In the genomic region with DNA sequence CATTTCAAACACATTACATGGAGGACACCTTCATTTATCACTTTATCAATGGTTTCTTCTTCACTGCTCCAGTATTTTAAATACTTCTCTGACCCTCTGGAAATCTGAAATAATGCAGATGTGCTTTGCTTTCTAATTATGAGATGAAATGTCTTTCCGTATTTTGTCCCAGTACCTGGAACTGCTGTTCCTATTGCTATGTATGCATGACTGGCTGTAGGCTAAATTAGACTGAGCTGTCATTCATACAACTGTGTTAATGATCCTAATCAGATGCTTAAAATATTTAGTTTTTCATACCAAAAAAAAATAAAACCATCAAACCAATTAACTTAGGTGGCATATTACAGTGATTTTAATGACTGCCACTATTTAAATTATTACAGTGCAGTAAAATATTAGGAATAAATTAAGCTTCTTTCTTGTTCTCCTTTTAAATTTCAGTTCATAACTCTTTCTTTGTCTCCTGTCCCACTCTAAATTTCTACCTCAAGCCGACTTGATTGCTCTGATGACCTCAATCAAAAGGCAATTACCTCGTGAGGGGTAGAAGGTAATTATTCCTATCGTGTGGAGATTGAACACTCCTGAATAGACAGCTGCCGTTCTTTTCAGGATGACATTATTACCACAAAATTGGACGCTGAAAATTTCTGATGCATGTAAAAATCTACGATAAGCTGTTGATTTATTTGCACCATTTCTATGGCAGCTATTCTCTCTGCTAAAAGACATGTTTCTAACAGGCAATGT, we compare ENCODE assay signal across 24 mouse cellular contexts.
DNase-seq lines count a peak whose midpoint lies in the region; ATAC-seq and TF ChIP-seq lines count a peak whose summit lies in the region.
"Had no signal": no experiment of that assay in that cellular context is flagged by ENCODE, and none has a peak within 500 bp of the region (broad histone marks: within the 10 kb centered on the region; RNA-seq: fewer than 3 reads in every experiment).

No protein-coding gene starts in this region.

- DNase-seq in forebrain, embryonic 11.5 days (ENCODE audit: low spot score), result no peak
- DNase-seq in hindbrain, embryonic 11.5 days (ENCODE audit: low spot score), result no peak
- peak; percentile 5 for DNase-seq in midbrain, postnatal 0 days (ENCODE audit: low spot score)
- peak; percentile 70 for DNase-seq in brain, embryonic 14.5 days (ENCODE audit: low read depth)
- no peak for DNase-seq in heart, postnatal 36 days
- DNase-seq: adrenal gland, adult 8-10 months; adrenal gland, postnatal 36 days; B cell, adult 2 months; cerebellum, adult 11 months; cerebellum, adult 8-10 months; cerebellum, postnatal 14 days; embryo, embryonic 11 days; gastrocnemius, adult 2 months; gastrocnemius, postnatal 25 days; heart, postnatal 4 days had no signal

- no peaks in the 10 kb centered on the region for H3K36me3 ChIP-seq in forebrain, embryonic 11.5 days (ENCODE audit: control insufficient read depth, insufficient read depth, low read length)
- H3K36me3 ChIP-seq in forebrain, embryonic 16.5 days (ENCODE audit: control insufficient read depth, insufficient read depth), result no peaks in the 10 kb centered on the region
- no peaks in the 10 kb centered on the region for H3K36me3 ChIP-seq in hindbrain, embryonic 13.5 days
- H3K36me3 ChIP-seq in hindbrain, embryonic 11.5 days (ENCODE audit: control insufficient read depth, insufficient read depth, low read length), result no peaks in the 10 kb centered on the region
- no peaks in the 10 kb centered on the region for H3K36me3 ChIP-seq in midbrain, postnatal 0 days (ENCODE audit: insufficient read depth, low read length)
- H3K36me3 ChIP-seq in midbrain, embryonic 13.5 days, result no peaks in the 10 kb centered on the region
- H3K36me3 ChIP-seq: embryonic facial prominence, embryonic 15.5 days; G1E; heart, embryonic 13.5 days had no signal

- peak; percentile 52 for ATAC-seq in forebrain, embryonic 11.5 days (replicated peaks; ENCODE audit: low FRiP score)
- no peak for ATAC-seq in forebrain, embryonic 16.5 days
- peak; percentile 65; the same call in 1 of the 2 replicates for ATAC-seq in hindbrain, embryonic 13.5 days (ENCODE audit: low FRiP score)
- no peak; the same call in 1 of the 2 replicates for ATAC-seq in hindbrain, embryonic 11.5 days (ENCODE audit: low FRiP score)
- no peak for ATAC-seq in midbrain, postnatal 0 days (ENCODE audit: low FRiP score)
- ATAC-seq in midbrain, embryonic 13.5 days, result no peak
- ATAC-seq: CD4-positive, CD25-positive, alpha-beta regulatory T cell, adult 4 months; intestine, embryonic 16.5 days had no signal

- no peak overlapping the region for H3K4me2 ChIP-seq in forebrain, embryonic 11.5 days (ENCODE audit: low read depth, low read length, severe bottlenecking)
- H3K4me2 ChIP-seq in forebrain, embryonic 16.5 days (ENCODE audit: low read length), result no peak overlapping the region
- H3K4me2 ChIP-seq in hindbrain, embryonic 13.5 days, result no peak overlapping the region
- H3K4me2 ChIP-seq in hindbrain, embryonic 11.5 days (replicated peaks; ENCODE audit: low read depth, low read length), result no peak overlapping the region
- H3K4me2 ChIP-seq in midbrain, postnatal 0 days (ENCODE audit: low read depth, low read length, poor library complexity, severe bottlenecking), result no peak overlapping the region
- H3K4me2 ChIP-seq in midbrain, embryonic 13.5 days (replicated peaks), result no peak overlapping the region
- H3K4me2 ChIP-seq: embryonic facial prominence, embryonic 15.5 days; heart, embryonic 13.5 days had no signal

- H3K27ac ChIP-seq in forebrain, embryonic 11.5 days (ENCODE audit: low read depth, low read length), result no peak overlapping the region
- H3K27ac ChIP-seq in forebrain, embryonic 16.5 days (ENCODE audit: low read length), result no peak overlapping the region
- no peak overlapping the region for H3K27ac ChIP-seq in hindbrain, embryonic 13.5 days
- no peak overlapping the region for H3K27ac ChIP-seq in hindbrain, embryonic 11.5 days (ENCODE audit: low read depth, low read length)
- H3K27ac ChIP-seq in midbrain, postnatal 0 days (ENCODE audit: low read depth, low read length), result no peak overlapping the region
- H3K27ac ChIP-seq in midbrain, embryonic 13.5 days, result no peak overlapping the region
- H3K27ac ChIP-seq: embryonic facial prominence, embryonic 15.5 days; gastrocnemius, adult 2 months; heart, embryonic 13.5 days had no signal

- H3K4me3 ChIP-seq in forebrain, embryonic 11.5 days (ENCODE audit: low read depth, low read length), result no peak overlapping the region
- H3K4me3 ChIP-seq in forebrain, embryonic 16.5 days (replicated peaks; ENCODE audit: low read length), result no peak overlapping the region
- no peak overlapping the region for H3K4me3 ChIP-seq in hindbrain, embryonic 13.5 days
- no peak overlapping the region for H3K4me3 ChIP-seq in hindbrain, embryonic 11.5 days (ENCODE audit: low read depth, low read length)
- no peak overlapping the region for H3K4me3 ChIP-seq in midbrain, postnatal 0 days (ENCODE audit: low read depth, low read length)
- H3K4me3 ChIP-seq in midbrain, embryonic 13.5 days (replicated peaks), result no peak overlapping the region
- H3K4me3 ChIP-seq: embryonic facial prominence, embryonic 15.5 days; erythroblast, embryonic 14.5 days; gastrocnemius, adult 2 months; heart, embryonic 13.5 days had no signal

- WGBS in forebrain, embryonic 11.5 days, result 29% methylated on average over 7 of the region's 7 CpGs
- 6% methylated on average over 7 of the region's 7 CpGs for WGBS in forebrain, embryonic 16.5 days
- 43% methylated on average over 7 of the region's 7 CpGs for WGBS in hindbrain, embryonic 13.5 days
- WGBS in hindbrain, embryonic 11.5 days, result 67% methylated on average over 7 of the region's 7 CpGs
- 48% methylated on average over 7 of the region's 7 CpGs for WGBS in midbrain, postnatal 0 days
- 54% methylated on average over 7 of the region's 7 CpGs for WGBS in midbrain, embryonic 13.5 days

- TF ChIP-seq CTCF in midbrain, postnatal 0 days (IDR thresholded peaks at IDR 0.05), result no peak
- TF ChIP-seq CTCF in brain, embryonic 14.5 days (IDR thresholded peaks at IDR 0.05; ENCODE audit: borderline replicate concordance, extremely low read depth, insufficient read depth, insufficient read length), result no peak

- intact Hi-C loops in heart, postnatal 36 days (cut with DNase I), result no loop called here

- H3K9me3 ChIP-seq in forebrain, embryonic 11.5 days (ENCODE audit: control insufficient read depth, low read length), result no peaks in the 10 kb centered on the region
- no peaks in the 10 kb centered on the region for H3K9me3 ChIP-seq in forebrain, embryonic 16.5 days (ENCODE audit: control insufficient read depth, low read length)
- H3K9me3 ChIP-seq in hindbrain, embryonic 13.5 days, result no peaks in the 10 kb centered on the region
- H3K9me3 ChIP-seq in hindbrain, embryonic 11.5 days (ENCODE audit: control insufficient read depth, low read length), result no peaks in the 10 kb centered on the region
- H3K9me3 ChIP-seq in midbrain, postnatal 0 days (ENCODE audit: low read length), result no peaks in the 10 kb centered on the region
- H3K9me3 ChIP-seq in midbrain, embryonic 13.5 days, result no peaks in the 10 kb centered on the region
- H3K9me3 ChIP-seq: embryonic facial prominence, embryonic 15.5 days; G1E; heart, embryonic 13.5 days had no signal

- H3K27me3 ChIP-seq in forebrain, embryonic 11.5 days (ENCODE audit: control insufficient read depth, insufficient read depth, low read length), result no peaks in the 10 kb centered on the region
- H3K27me3 ChIP-seq in forebrain, embryonic 16.5 days (replicated peaks; ENCODE audit: control insufficient read depth, insufficient read depth, low read length), result no peaks in the 10 kb centered on the region
- H3K27me3 ChIP-seq in hindbrain, embryonic 13.5 days, result no peaks in the 10 kb centered on the region
- no peaks in the 10 kb centered on the region for H3K27me3 ChIP-seq in hindbrain, embryonic 11.5 days (ENCODE audit: control insufficient read depth, insufficient read depth, low read length)
- H3K27me3 ChIP-seq in midbrain, postnatal 0 days (ENCODE audit: insufficient read depth, low read length), result no peaks in the 10 kb centered on the region
- H3K27me3 ChIP-seq in midbrain, embryonic 13.5 days, result no peaks in the 10 kb centered on the region
- H3K27me3 ChIP-seq: embryonic facial prominence, embryonic 15.5 days; heart, embryonic 13.5 days had no signal

- TF ChIP-seq POLR2A in brain, embryonic 14.5 days (IDR thresholded peaks at IDR 0.05; ENCODE audit: borderline replicate concordance, extremely low read depth, insufficient read depth, insufficient read length, poor library complexity, severe bottlenecking), result no peak

- peaks cover 4% of the 10 kb centered on the region; the same call in 1 of the 2 replicates for H3K4me1 ChIP-seq in forebrain, embryonic 11.5 days (replicated peaks; ENCODE audit: control insufficient read depth, insufficient read depth, low read length)
- H3K4me1 ChIP-seq in forebrain, embryonic 16.5 days (replicated peaks; ENCODE audit: control insufficient read depth, insufficient read depth, low read length), result peaks cover 9% of the 10 kb centered on the region; the same call in 1 of the 2 replicates
- H3K4me1 ChIP-seq in hindbrain, embryonic 13.5 days (replicated peaks), result no peaks in the 10 kb centered on the region; the same call in 1 of the 2 replicates
- H3K4me1 ChIP-seq in hindbrain, embryonic 11.5 days (replicated peaks; ENCODE audit: control insufficient read depth, insufficient read depth, low read length), result no peaks in the 10 kb centered on the region
- H3K4me1 ChIP-seq in midbrain, postnatal 0 days (ENCODE audit: insufficient read depth, low read length), result no peaks in the 10 kb centered on the region
- peaks cover 11% of the 10 kb centered on the region for H3K4me1 ChIP-seq in midbrain, embryonic 13.5 days (replicated peaks)
- H3K4me1 ChIP-seq: embryonic facial prominence, embryonic 15.5 days; heart, embryonic 13.5 days had no signal

- H3K9ac ChIP-seq in forebrain, embryonic 11.5 days (ENCODE audit: low read length), result no peak overlapping the region
- H3K9ac ChIP-seq in forebrain, embryonic 16.5 days (replicated peaks; ENCODE audit: low read depth, low read length), result no peak overlapping the region
- no peak overlapping the region for H3K9ac ChIP-seq in hindbrain, embryonic 13.5 days
- H3K9ac ChIP-seq in hindbrain, embryonic 11.5 days (ENCODE audit: low read depth, low read length), result no peak overlapping the region
- H3K9ac ChIP-seq in midbrain, postnatal 0 days (replicated peaks; ENCODE audit: low read length, poor library complexity, severe bottlenecking), result no peak overlapping the region
- H3K9ac ChIP-seq in midbrain, embryonic 13.5 days (replicated peaks), result no peak overlapping the region
- H3K9ac ChIP-seq: embryonic facial prominence, embryonic 15.5 days; heart, embryonic 13.5 days had no signal

Comparison
In these comparisons a context has a peak if more than half of its experiments do, and no peak if none do; other contexts are left out.
1. ATAC-seq: peak in forebrain, embryonic 11.5 days (single experiment) and hindbrain, embryonic 13.5 days (single experiment); none in forebrain, embryonic 16.5 days (single experiment), hindbrain, embryonic 11.5 days (single experiment), midbrain, postnatal 0 days (single experiment) and midbrain, embryonic 13.5 days (single experiment).
2. DNase-seq: peak in midbrain, postnatal 0 days (single experiment) and brain, embryonic 14.5 days (single experiment); none in forebrain, embryonic 11.5 days (single experiment), hindbrain, embryonic 11.5 days (single experiment) and heart, postnatal 36 days (0 of 2).